Mouse (Mus musculus) cerebellum, postnatal 10 days (tissue): ENCODE data around the gene Alkbh2.

Experiments
- DNase-seq, 2 experiments: peaks; one replicate each; pipeline ENCODE4 v3.0.0; 2021; ENCODE audit warnings: mixed read lengths in 2 of 2

Gene Alkbh2

DNA sequence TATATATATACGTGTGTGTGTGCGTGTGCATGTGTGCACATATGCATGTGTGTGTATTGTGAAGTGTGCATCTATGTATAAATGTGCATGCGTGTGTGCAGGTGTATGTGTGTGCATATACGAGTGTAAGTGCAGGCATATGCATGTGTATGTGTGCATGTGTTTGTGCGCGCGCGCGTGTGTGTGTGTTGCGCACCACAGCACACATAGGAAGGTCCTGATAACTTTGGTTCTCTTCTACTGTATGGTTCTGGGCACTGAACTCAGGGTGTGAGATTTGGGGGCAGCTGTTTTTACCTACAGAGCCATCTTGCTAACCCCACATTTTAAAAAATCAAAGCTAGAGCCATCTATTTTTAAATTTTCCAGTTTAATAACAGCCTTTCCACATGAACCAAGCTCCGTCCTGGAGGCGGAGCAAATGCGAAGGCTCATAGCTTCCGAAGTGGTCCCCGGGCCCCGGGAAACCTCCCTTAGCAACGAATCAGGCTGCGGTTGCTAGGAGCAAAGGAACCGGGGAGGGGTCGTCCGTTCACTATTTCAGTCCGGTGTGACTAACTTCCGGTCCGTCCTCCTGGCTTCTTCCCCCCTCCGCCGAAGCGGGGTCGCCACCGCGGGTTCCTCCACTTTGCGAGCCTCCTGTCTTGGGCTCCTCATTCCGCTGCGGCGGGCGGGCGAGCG is 28.2 kb downstream of the Alkbh2 start:
- DNase-seq = peak; percentile 96 to 97

DNA sequence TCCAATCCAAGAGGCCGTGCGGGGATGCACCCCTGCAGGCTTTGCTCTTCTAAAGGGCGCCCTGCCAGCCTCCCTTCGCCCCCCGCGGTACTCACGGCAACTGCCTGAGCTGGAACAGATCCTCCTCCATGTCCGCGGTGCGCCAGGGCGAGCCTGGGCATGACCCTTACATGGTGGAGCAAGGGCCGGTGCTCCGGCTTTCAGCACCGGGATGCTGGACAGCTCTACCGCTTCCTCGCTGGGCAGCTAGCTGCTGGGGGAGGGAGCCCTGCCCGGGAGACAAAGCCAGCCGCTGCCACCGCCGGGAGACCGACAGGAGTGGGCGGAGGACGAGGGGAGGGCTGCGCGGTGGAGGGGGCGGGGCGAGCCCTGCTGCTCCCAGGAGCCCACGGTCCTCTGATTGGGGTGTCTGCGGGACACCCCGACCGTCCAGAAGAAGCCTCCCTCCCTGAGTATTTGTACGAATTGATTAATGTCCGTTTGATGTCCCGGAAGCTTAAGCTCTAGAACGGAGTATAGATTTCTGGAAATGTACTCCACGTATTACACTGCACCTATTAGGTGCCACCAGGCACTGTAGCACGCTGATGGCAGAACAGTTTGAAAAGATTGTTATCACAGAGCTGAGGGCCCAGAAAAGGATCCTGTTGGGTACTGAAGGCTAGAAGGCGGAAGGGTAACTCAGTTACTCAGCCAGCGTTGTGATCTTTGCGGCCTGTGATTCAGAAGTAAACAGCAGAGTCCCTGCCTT is 36.8 kb downstream of the Alkbh2 start, which contains the start of gene Svop:
Svop (minus strand) TSS at position 514 of the 751 bp plus-strand sequence.
- DNase-seq = peak; percentile 90 to 91

DNA sequence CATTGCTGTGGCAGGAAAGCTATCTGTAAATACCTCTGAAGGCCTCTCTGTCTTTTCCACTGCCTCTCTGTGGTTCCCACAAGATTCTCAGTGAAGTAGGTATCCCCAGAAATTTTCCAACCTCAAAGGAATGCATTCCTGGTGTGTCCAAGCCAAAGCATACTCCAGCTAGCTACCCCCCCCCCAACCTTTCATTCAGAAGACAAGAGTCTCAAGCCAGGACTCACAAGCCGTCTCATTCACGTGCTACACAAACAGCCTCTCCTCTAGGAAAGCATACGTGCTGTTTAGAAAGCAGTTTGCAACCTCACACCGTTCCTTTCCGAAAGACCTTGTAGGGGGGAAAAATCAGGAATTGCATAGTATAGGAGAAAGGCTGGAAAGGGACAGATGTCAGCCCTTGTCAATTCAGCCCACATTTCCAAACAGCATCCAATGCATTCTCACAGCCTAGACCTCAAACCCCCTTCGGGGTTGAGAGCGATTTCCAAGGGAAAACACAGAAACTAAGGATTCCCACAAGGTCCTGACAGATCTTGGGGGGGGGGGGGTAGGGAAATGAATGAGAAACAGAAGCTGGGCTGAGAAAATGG is 37.5 kb downstream of the Alkbh2 start:
- DNase-seq = peak in 1 of 2 experiments; percentile 46

DNA sequence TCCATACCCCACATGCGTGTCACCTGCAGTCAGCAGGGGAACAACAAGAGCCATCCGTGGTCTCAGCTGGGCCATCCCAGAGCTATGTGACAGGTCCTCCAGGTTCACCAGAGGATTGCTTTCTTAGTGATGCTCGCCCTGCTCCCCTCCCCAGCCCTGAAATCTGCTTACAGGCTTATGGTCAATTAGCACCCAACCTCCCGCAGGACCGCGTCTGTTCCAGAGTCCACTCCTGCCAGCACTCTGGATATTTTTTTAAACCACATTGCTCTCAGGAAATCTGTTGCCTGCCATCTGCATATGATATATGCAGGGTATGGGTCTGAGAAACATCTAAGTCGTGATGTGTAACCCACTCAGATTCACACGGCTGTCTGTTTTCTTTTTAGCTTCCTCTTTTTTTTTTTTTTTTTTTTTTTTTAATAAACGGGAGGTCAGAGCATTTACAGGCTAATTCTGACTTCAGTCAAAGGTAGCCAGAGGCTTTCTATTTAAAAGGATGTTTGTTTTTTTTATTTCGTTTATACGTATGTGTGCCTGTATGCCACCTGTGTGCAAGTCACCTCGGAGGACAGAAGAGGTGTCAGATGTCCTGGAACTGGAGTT is 40.0 kb downstream of the Alkbh2 start:
- DNase-seq = peak; percentile 56 to 70

DNA sequence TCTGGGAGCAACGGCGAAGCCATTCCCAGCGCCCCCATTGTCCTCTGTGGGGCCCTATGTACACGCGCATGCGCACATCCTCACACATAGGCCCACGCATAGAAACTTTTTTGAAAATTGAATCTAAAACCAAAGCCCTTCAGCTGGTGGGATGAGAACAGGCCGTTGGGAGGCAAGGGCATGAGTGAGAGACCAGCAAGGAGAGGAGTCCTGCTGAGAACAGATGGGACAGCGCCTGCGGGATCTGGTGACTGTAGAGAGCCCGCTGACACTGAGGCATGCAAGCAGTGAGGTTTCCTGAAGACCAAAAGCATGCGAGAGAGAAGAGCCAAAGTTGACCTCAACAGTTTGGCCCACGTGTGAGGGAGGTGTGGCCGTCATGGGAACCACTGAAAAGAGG is 42.5 kb downstream of the Alkbh2 start:
- DNase-seq = no peak

DNA sequence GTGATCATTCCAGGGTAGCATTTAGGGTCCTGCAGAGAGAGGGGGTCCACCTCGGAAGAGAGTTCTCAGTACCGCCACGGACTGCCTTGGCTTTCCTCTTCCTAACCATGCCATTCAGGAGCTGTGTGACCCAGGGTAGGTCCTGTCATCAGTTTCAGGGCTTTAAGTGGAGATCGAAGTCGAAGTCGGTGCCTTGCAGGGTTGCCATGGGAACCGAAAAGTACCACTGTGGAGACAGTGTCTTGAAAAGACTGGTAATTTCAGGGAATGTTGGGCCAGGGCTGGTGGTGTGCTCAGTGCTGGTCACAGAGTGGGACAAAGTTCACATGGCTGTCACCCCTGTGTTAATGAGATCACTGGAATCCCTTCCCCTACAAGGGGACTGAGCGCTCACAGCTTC is 51.0 kb downstream of the Alkbh2 start:
- no peak for DNase-seq
